Mouse (Mus musculus) thymus, adult 2 months (tissue): Measurements from ENCODE around the gene Traf4.

Source experiments
- CTCF ChIP-seq: fragments of 200-500 bp; IDR thresholded peaks from 2 replicates; pipeline ENCODE4 v1.5.1; 2012; ENCODE audit warnings: mild to moderate bottlenecking, control low read depth, low read length, moderate library complexity, borderline replicate concordance; ENCODE audit not compliant: control insufficient read depth, poor library complexity, insufficient read depth; ENCODE audit errors: extremely low read depth
- POLR2A ChIP-seq: fragments of 200-500 bp; IDR thresholded peaks from 2 replicates; pipeline ENCODE4 v1.6.1; 2012; ENCODE audit warnings: mild to moderate bottlenecking, low read length, control low read depth, moderate library complexity; ENCODE audit not compliant: control insufficient read depth, poor library complexity, insufficient read depth; ENCODE audit errors: extremely low read depth

GRCm38 (mm10) chr11:78176402-78176862, 11.0 kb upstream of the Traf4 start, which contains the start of the genes Nek8 and Tlcd1:
- peak; percentile 7; the same call in 1 of the 2 replicates for TF ChIP-seq CTCF
- TF ChIP-seq POLR2A: 0 out of 2 replicates have a peak, but pooled peaks have one; percentile 34
